Mouse (Mus musculus): ENCODE measurements around the gene Palm2.

Palm2 gene

GRCm38 (mm10) chr4:57513241-57513933 is 79.3 kb downstream of the Palm2 start:
- no peak for DNase-seq (ENCODE audit: low spot score)

GRCm38 (mm10) chr4:57514003-57514937 is 80.2 kb downstream of the Palm2 start:
- DNase-seq (ENCODE audit: low spot score), result no peak

DNA sequence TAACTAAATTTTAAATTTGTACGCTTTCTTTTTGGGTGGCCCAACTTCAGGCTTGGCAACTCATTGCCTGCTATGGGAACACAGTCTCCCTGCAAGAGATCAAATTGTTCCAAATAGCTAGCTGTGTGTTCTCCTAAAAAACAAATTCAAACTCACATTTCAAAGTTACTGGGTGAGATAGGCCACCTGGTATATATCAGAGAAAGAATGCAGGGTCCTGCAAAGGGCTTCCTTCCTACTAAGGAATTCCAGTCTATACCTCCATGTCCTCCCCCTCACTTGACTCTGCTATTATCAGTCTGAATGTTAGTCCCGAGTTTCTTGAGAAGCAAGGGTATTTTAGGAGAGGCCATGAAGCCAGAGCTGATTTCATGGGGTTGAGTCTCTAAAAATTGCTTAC is 81.3 kb downstream of the Palm2 start:
- no peak for DNase-seq (ENCODE audit: low spot score)

- no peak for DNase-seq (ENCODE audit: low spot score)
Measured at GRCm38 (mm10) chr4:57523456-57523855, 89.4 kb downstream of the Palm2 start.

DNA sequence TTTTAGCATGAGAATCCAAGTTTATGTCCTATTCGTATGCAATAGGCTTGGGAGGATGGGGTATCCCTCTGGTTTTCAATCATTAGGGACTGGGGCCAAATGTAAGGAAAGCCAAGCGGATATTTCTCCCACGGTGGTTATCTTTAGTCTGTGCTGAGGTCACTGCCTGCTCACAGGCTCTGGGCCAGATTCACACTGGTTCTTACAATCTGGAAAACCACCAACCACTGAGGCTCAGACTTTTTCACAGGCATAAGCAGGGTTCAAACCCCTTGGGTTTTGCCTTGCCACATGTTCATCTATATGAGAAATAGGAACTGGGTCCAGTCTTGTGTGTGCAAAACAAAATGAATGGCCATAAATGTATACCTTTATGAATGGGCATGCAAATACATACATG is 90.4 kb downstream of the Palm2 start:
- no peak for DNase-seq (ENCODE audit: low spot score)

DNA sequence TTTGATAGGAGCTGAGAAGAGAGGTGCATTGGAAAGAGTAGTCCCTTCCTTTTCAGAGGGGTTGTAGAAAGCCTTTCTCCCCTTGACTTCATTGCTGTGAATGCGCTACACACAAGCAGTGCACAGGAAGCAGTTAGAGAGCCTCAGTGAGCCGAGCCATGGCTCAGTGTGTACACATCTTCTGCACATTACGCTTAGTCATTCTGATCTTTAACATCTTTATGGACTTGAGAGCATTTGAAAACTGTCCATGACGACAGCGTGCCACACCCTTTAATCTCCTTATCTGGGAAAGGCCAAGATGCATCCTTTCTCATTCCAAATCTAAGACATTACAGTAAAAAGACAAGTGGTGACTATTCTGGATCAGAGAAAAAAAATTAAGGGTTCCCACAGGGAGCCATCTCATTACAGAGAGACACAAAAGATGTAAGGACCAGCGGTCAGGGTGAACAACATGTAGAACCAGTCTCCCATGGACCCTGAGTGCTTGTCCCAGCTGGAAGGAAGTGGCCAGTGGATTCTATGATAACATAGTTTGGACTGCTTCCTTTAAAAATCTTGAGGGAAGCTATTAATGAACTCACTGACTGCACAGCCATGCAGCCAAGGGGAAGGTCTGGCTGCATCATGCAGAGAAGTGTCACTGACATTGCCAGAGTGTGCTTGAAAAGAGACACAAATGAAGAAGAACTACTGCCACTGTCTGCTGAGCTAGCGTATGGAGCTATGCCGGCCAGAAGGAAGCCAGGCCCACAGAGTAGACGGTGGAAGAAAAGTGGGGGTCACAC is 91.4 kb downstream of the Palm2 start:
- no peak for DNase-seq (ENCODE audit: low spot score)

- DNase-seq (ENCODE audit: low spot score), result no peak
Measured at GRCm38 (mm10) chr4:57528296-57528695, 94.2 kb downstream of the Palm2 start.

DNA sequence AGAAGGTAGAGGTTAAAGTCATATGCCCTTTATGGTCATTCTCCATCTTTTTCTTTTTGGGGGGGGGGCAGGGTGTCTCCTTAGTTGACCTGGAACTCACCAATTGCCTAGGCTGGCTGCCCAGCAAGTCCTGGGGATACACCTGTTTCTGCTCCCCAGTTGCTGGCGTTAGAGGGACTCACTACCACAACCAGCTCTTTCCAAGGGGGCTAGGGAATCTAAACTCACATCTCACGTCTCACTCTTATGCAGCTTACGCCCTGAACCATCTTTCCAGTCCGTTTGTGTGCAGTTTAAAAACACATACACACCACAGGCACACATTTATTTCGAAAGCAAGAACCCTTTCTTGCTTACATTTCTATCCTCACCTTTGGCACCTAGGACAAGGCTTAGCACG is 99.6 kb downstream of the Palm2 start:
- DNase-seq (ENCODE audit: low spot score), result no peak

- DNase-seq (ENCODE audit: low spot score), result no peak
Measured at GRCm38 (mm10) chr4:57534232-57534631, 100.2 kb downstream of the Palm2 start.

- no peak for DNase-seq (ENCODE audit: low spot score)
Measured at GRCm38 (mm10) chr4:57535087-57535486, 101.0 kb downstream of the Palm2 start.

GRCm38 (mm10) chr4:57538029-57538688 is 104.1 kb downstream of the Palm2 start:
- DNase-seq (ENCODE audit: low spot score), result no peak

- DNase-seq (ENCODE audit: low spot score), result no peak
Measured at GRCm38 (mm10) chr4:57543692-57544256, 109.7 kb downstream of the Palm2 start.

GRCm38 (mm10) chr4:57547785-57548184 is 113.7 kb downstream of the Palm2 start:
- DNase-seq (ENCODE audit: low spot score), result no peak

- no peak for DNase-seq (ENCODE audit: low spot score)
Measured at GRCm38 (mm10) chr4:57550216-57550615, 116.2 kb downstream of the Palm2 start.

GRCm38 (mm10) chr4:57557102-57557501 is 123.1 kb downstream of the Palm2 start:
- no peak for DNase-seq (ENCODE audit: low spot score)

- DNase-seq (ENCODE audit: low spot score), result no peak
Measured at GRCm38 (mm10) chr4:57559438-57559837, 125.4 kb downstream of the Palm2 start.

DNA sequence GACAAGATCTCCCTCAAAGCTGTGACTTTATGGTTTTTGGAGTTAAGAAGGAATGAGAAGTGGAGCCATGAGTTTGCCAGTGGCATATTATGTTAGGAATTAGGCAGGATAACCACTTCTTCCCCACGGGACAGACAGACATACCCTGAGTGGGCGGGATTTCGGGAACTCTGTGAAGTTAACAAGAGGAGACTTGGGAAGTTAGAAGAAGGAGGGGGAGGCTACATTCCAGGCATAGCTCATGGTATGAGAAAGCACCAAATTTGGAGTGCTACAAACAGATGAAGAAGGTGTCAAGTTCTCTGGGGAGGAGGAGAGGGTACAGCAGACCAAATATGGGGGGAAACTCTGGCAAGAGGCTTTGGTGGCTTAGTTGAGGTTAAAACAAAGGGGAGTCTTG is 126.0 kb downstream of the Palm2 start:
- no peak for DNase-seq (ENCODE audit: low spot score)

GRCm38 (mm10) chr4:57561055-57561454 is 127.0 kb downstream of the Palm2 start:
- DNase-seq (ENCODE audit: low spot score), result no peak

GRCm38 (mm10) chr4:57565283-57565682 is 131.2 kb downstream of the Palm2 start:
- no peak for DNase-seq (ENCODE audit: low spot score)

GRCm38 (mm10) chr4:57565811-57566210 is 131.8 kb downstream of the Palm2 start:
- DNase-seq (ENCODE audit: low spot score), result no peak

GRCm38 (mm10) chr4:57567666-57568206 is 133.7 kb downstream of the Palm2 start, which contains the start of gene Pakap:
Gene Pakap, plus strand, starts transcription at chr4:57568179.
- DNase-seq (ENCODE audit: low spot score), result no peak
